Mouse (Mus musculus): ENCODE results near the gene Ube2c. TPM values are rescaled to one million over a fixed set of nuclear protein-coding genes. Genes with fewer than 3 reads are reported as not detected.

The Ube2c gene
- polyA plus RNA-seq (2015; fragmentation: Nextera tagmentation; extraction: Ambion mirVana), result 21.1 and 33.3 TPM in 2 replicates

GRCm38 (mm10) chr2:164769258-164770037, at the start of gene Ube2c:
Gene Ube2c (plus strand): TSS chr2:164769898.
- DNase-seq (ENCODE audit: low spot score) (peak; percentile 99), ATAC-seq (peak; percentile 100)
- Histone ChIP-seq H3K4me2 (replicated peaks; ENCODE audit: low read depth, low read length) (peak within 1 kb of the TSS; percentile 98), H3K27me3 (replicated peaks; ENCODE audit: insufficient read depth, low read length) (no peaks in the 10 kb centered on the region), H3K9me3 (ENCODE audit: low read length) (no peaks in the 10 kb centered on the region), H3K27ac (ENCODE audit: low read length) (no peak within 1 kb of the TSS), H3K4me1 (ENCODE audit: insufficient read depth, low read depth, low read length) (peaks cover 8% of the 10 kb centered on the region), H3K4me3 (ENCODE audit: low read depth, low read length) (peak within 1 kb of the TSS; percentile 72), H3K9ac (replicated peaks; ENCODE audit: low read depth) (peak within 1 kb of the TSS; percentile 47), H3K36me3 (ENCODE audit: insufficient read depth, low read length) (no peaks in the 10 kb centered on the region; the same call in 1 of the 2 replicates)
- TF ChIP-seq CTCF (IDR thresholded peaks at IDR 0.05) (peak; percentile 46), EP300 (IDR thresholded peaks at IDR 0.05) (peak; percentile 81)
- WGBS, result 3% methylated on average over 53 of the region's 53 CpGs

GRCm38 (mm10) chr2:164723276-164723675, 46.4 kb upstream of the Ube2c start:
- H3K4me1 ChIP-seq (ENCODE audit: insufficient read depth, low read depth, low read length), result no peaks in the 10 kb centered on the region
- DNase-seq (ENCODE audit: low spot score), result no peak
- no peaks in the 10 kb centered on the region for H3K36me3 ChIP-seq (ENCODE audit: insufficient read depth, low read length)
- H3K4me3 ChIP-seq (ENCODE audit: low read depth, low read length), result no peak overlapping the region
- H3K27ac ChIP-seq (ENCODE audit: low read length), result no peak overlapping the region
- no peaks in the 10 kb centered on the region for H3K9me3 ChIP-seq (ENCODE audit: low read length)
- WGBS, result 67% methylated on average over 4 of the region's 4 CpGs
- H3K9ac ChIP-seq (replicated peaks; ENCODE audit: low read depth), result no peak overlapping the region
- H3K27me3 ChIP-seq (replicated peaks; ENCODE audit: insufficient read depth, low read length), result no peaks in the 10 kb centered on the region
- TF ChIP-seq EP300 (IDR thresholded peaks at IDR 0.05) (no peak), CTCF (IDR thresholded peaks at IDR 0.05) (no peak)
- no peak overlapping the region for H3K4me2 ChIP-seq (replicated peaks; ENCODE audit: low read depth, low read length)
- ATAC-seq, result no peak

DNA sequence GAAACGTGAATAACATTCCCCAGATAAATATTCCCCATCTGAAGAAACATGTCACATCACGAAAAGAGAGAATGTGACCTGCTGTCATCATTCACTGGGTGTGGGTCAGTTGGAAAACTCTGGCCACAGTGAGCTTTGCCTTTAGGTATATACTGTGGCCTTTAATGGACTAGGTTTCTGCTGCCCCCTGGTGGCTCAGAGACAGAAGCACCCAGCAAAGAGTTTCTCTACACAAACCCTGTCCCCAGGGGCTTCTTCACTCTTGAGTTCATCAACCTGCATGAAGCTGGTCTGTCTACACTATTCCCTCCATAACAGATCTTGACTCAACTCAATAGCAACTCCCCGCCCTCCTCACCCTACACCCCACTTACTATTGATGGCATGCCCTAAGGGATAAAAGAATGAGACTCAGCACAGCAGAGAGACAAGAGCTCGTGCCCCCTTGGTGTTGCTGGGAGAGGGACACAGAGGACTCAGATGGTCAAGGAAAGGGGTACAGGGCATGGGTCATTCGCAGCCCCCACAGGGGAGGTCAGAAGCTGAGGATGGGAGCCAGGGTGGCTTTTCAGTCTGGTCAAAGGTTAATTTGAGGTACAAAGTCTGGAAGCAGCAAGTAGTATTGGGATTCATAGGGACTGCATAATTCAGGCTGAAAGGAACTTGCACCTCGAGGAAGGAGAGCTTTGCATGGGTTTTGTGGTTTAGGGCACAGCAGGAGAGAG, 43.6 kb upstream of the Ube2c start:
- Histone ChIP-seq H3K27ac (ENCODE audit: low read length) (no peak overlapping the region), H3K4me1 (ENCODE audit: insufficient read depth, low read depth, low read length) (no peaks in the 10 kb centered on the region), H3K9me3 (ENCODE audit: low read length) (no peaks in the 10 kb centered on the region), H3K36me3 (ENCODE audit: insufficient read depth, low read length) (no peaks in the 10 kb centered on the region), H3K9ac (replicated peaks; ENCODE audit: low read depth) (no peak overlapping the region), H3K27me3 (replicated peaks; ENCODE audit: insufficient read depth, low read length) (no peaks in the 10 kb centered on the region), H3K4me2 (replicated peaks; ENCODE audit: low read depth, low read length) (no peak overlapping the region), H3K4me3 (ENCODE audit: low read depth, low read length) (no peak overlapping the region)
- WGBS, result 15% methylated on average over 6 of the region's 6 CpGs
- peak; percentile 75 for ATAC-seq
- DNase-seq (ENCODE audit: low spot score), result peak; percentile 73
- TF ChIP-seq EP300 (IDR thresholded peaks at IDR 0.05) (no peak), CTCF (IDR thresholded peaks at IDR 0.05) (peak; percentile 88)

GRCm38 (mm10) chr2:164731719-164732118, 38.0 kb upstream of the Ube2c start:
- H3K4me1 ChIP-seq (ENCODE audit: insufficient read depth, low read depth, low read length), result no peaks in the 10 kb centered on the region; the same call in 1 of the 2 replicates
- H3K9me3 ChIP-seq (ENCODE audit: low read length), result no peaks in the 10 kb centered on the region
- no peak overlapping the region for H3K4me2 ChIP-seq (replicated peaks; ENCODE audit: low read depth, low read length)
- no peaks in the 10 kb centered on the region for H3K27me3 ChIP-seq (replicated peaks; ENCODE audit: insufficient read depth, low read length)
- H3K27ac ChIP-seq (ENCODE audit: low read length), result no peak overlapping the region
- H3K36me3 ChIP-seq (ENCODE audit: insufficient read depth, low read length), result no peaks in the 10 kb centered on the region
- no peak overlapping the region for H3K9ac ChIP-seq (replicated peaks; ENCODE audit: low read depth)
- H3K4me3 ChIP-seq (ENCODE audit: low read depth, low read length), result no peak overlapping the region
- 56% methylated on average over 5 of the region's 5 CpGs for WGBS
- no peak for DNase-seq (ENCODE audit: low spot score)
- no peak for ATAC-seq
- TF ChIP-seq CTCF (IDR thresholded peaks at IDR 0.05) (no peak), EP300 (IDR thresholded peaks at IDR 0.05) (no peak)

- H3K4me3 ChIP-seq (ENCODE audit: low read depth, low read length), result no peak overlapping the region
- H3K9ac ChIP-seq (replicated peaks; ENCODE audit: low read depth), result no peak overlapping the region
- H3K27ac ChIP-seq (ENCODE audit: low read length), result peak overlapping the region; percentile 23; the same call in 1 of the 2 replicates
- no peak overlapping the region for H3K4me2 ChIP-seq (replicated peaks; ENCODE audit: low read depth, low read length)
- H3K4me1 ChIP-seq (ENCODE audit: insufficient read depth, low read depth, low read length), result no peaks in the 10 kb centered on the region; the same call in 1 of the 2 replicates
- peak; percentile 78 for TF ChIP-seq EP300 (IDR thresholded peaks at IDR 0.05)
- no peak for TF ChIP-seq CTCF (IDR thresholded peaks at IDR 0.05)
- DNase-seq (ENCODE audit: low spot score) (peak; percentile 46), ATAC-seq (peak; percentile 55)
- no peaks in the 10 kb centered on the region for H3K9me3 ChIP-seq (ENCODE audit: low read length)
- H3K27me3 ChIP-seq (replicated peaks; ENCODE audit: insufficient read depth, low read length), result no peaks in the 10 kb centered on the region
- H3K36me3 ChIP-seq (ENCODE audit: insufficient read depth, low read length), result no peaks in the 10 kb centered on the region
- 44% methylated on average over 2 of the region's 2 CpGs for WGBS
Measured at GRCm38 (mm10) chr2:164733259-164733658, 36.4 kb upstream of the Ube2c start.

DNA sequence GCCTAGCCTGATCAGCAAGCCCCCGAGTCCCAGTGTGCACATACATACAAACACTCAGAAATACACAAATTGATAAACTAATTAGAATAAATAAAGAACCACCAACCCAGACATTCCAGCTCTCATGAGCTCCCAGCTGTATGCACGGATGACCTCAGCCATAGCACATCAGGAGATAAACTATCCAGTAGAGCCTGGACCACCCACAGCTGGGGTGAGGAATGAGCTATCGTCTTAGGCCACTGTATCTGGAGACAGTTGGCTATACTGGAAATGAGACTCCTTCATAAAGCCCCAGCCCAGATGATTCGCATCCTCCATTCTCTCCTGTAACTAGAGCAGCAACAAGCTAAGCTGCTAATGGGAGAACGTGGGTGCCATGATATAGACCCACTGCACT, 34.9 kb upstream of the Ube2c start:
- 58% methylated on average over 5 of the region's 5 CpGs for WGBS
- no peak for ATAC-seq

More for the DNA sequence above, 34.9 kb upstream of the Ube2c start:
- Histone ChIP-seq H3K27ac (ENCODE audit: low read length) (no peak overlapping the region), H3K4me1 (ENCODE audit: insufficient read depth, low read depth, low read length) (no peaks in the 10 kb centered on the region; the same call in 1 of the 2 replicates), H3K9ac (replicated peaks; ENCODE audit: low read depth) (no peak overlapping the region), H3K4me3 (ENCODE audit: low read depth, low read length) (no peak overlapping the region), H3K27me3 (replicated peaks; ENCODE audit: insufficient read depth, low read length) (no peaks in the 10 kb centered on the region), H3K4me2 (replicated peaks; ENCODE audit: low read depth, low read length) (no peak overlapping the region), H3K9me3 (ENCODE audit: low read length) (no peaks in the 10 kb centered on the region), H3K36me3 (ENCODE audit: insufficient read depth, low read length) (no peaks in the 10 kb centered on the region)
- TF ChIP-seq CTCF (IDR thresholded peaks at IDR 0.05) (no peak), EP300 (IDR thresholded peaks at IDR 0.05) (no peak)
- DNase-seq (ENCODE audit: low spot score), result no peak

Data from lung, postnatal 0 days (tissue).